Mouse (Mus musculus): ENCODE results near the gene Lrrc71.

Lrrc71 gene

DNA sequence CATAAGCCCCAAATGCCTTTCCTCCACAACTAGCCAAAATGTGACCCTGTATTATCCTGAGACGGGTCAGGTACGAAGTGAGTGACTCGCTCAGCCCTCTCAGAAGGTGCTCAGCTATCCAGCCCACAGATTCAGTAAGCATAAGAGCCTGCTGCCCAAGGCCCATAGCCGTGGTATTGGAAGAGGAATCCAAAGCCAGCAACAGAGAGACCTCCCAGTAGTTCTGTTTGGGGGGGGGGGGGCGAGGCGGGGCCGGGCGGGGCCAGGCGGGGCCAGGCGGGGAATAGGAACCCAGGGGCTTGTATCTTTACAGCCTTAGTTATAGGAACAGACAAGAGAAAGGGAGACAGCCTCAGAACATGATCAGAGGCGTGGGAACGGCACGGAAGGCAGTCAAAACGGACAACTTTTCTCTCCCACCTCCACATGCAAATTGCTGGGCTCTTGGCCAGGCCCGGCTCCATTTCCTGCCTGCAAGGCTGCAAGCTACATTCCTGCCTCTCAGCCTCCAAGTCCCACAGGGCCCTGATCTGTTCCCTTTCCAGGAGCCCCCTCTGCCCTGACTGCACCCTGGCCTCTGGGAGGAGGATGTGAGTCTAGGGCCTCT, 15.4 kb upstream of the Lrrc71 start:
- in situ Hi-C loops (cut with MboI, MseI): no loop called here

- in situ Hi-C loops (cut with MboI, MseI): no loop called here
Observed at GRCm38 (mm10) chr3:87763202-87763601, 14.8 kb upstream of the Lrrc71 start.

GRCm38 (mm10) chr3:87761408-87762375, 13.3 kb upstream of the Lrrc71 start:
- in situ Hi-C loops (cut with MboI, MseI): no loop called here

- in situ Hi-C loops (cut with MboI, MseI): no loop called here
Observed at GRCm38 (mm10) chr3:87758641-87759040, 10.2 kb upstream of the Lrrc71 start.

- in situ Hi-C loops (cut with MboI, MseI): no loop called here
Observed at GRCm38 (mm10) chr3:87756488-87756887, 8.1 kb upstream of the Lrrc71 start.

GRCm38 (mm10) chr3:87755964-87756363, 7.5 kb upstream of the Lrrc71 start:
- in situ Hi-C loops (cut with MboI, MseI): no loop called here

DNA sequence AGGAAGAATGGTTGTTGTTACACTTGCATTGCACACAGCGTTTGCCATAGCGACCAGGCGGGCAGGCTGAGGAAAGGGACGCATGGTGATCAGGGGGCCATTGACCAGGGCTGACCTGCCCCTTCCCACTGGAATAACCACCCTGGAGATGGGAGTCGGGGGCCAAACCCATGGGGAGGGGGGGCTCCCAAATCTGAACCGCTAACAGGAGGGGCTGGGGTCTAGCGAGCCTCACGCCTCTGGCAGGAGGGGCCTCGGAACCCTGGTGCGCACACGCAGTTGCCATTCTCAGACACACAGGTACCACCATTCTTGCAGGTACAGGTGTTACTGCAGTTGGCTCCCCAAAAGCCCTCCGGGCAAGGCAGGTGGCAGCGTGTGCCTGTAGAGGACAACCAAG, 5.4 kb upstream of the Lrrc71 start:
- in situ Hi-C loops (cut with MboI, MseI): no loop called here

DNA sequence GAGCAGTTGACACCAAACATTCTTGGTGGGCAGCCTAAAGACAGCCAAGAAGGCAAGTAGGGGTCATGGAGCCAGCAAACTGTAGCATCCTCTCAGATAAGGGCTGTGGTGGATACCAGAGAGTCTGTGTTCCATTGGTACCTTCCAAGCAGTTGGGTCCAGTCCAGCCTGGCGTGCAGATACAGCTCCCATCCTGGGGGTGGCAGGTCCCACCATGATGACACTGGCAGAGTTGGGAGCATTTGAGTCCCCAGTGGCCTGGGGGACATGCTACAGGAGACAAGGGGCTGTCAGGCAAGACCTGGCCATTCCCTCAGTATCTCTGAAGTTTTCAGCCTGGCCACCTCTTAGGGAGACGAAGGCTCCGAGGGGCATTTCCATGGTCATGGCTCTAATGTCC, 4.1 kb upstream of the Lrrc71 start:
- in situ Hi-C loops (cut with MboI, MseI): no loop called here

GRCm38 (mm10) chr3:87749977-87750376, 1.6 kb upstream of the Lrrc71 start:
- in situ Hi-C loops (cut with MboI, MseI): no loop called here

GRCm38 (mm10) chr3:87749036-87749435, 611 bp upstream of the Lrrc71 start:
- in situ Hi-C loops (cut with MboI, MseI): no loop called here

DNA sequence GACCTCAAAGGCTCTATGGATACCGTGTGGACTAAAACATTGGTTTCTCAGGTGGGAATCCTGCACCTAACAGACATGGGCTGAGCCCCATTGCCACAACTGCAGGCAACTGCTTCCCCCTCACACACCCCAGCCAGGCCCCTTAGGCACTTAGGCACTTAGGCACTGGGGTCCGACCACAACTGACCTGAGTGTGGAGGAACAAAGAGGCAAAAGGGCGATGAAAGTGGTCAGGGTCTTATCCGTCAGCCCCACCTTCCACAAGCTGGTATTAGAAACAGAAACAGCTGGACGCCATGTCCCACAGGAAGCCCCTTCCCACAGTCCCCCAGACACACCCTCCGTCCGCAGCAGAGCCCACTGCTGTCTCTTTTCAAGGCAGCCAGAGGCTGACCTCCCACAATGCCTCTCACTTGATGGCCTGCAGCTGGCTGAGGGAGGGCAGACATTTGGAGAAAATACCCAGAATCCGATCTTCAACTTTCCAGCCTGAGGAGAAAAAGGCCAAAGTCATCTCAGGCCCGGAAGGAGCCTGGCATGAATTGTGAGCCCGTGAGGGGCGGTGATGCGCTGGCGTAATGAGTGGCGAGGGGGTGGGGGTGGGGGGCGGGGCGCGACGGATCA, 3.3 kb downstream of the Lrrc71 start:
- in situ Hi-C loops (cut with MboI, MseI): no loop called here

GRCm38 (mm10) chr3:87743927-87744326, 4.5 kb downstream of the Lrrc71 start:
- in situ Hi-C loops (cut with MboI, MseI): no loop called here

- in situ Hi-C loops (cut with MboI, MseI): no loop called here
Observed at GRCm38 (mm10) chr3:87742735-87743134, 5.7 kb downstream of the Lrrc71 start.

DNA sequence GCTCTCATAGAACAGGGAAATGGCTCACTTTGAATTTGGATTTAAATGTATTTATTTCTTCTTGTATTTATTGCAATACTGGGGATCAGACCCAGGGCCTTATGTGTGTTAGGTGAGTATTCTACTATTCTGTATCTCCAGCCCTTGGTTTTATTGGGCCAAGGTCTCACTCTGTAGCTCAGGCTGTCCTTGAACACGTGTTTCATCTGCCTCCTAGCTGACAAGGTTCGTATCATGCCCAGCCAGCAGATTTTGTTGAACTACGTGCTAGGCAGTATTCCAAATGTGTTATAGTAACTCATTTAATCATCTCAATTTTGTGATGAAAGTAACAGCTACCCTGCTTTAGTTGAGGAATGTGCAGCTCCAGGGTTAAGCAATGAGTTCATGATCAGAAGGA, 6.4 kb downstream of the Lrrc71 start:
- in situ Hi-C loops (cut with MboI, MseI): no loop called here

- in situ Hi-C loops (cut with MboI, MseI): no loop called here
Observed at GRCm38 (mm10) chr3:87738906-87739305, 9.5 kb downstream of the Lrrc71 start.

DNA sequence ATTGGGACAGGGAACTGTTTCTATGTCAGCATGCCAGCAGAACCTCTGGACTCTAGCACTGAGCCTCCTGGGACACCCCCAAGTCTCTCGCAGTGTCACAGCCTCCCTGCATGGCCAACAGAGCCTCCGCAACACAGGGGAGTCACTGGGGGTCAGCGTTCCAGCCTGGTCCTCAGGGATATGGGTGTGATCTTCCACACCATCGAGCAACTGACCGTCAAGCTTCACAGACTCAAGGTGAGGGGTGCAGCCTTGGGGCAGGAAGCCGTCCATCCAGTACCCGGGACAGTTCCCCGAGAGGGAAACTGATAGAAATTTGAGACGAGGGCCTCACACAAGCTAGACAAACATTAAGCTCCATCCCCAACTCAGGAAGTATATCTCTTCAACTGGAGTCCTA, 13.1 kb downstream of the Lrrc71 start:
- in situ Hi-C loops (cut with MboI, MseI): no loop called here

GRCm38 (mm10) chr3:87733984-87734761, 14.3 kb downstream of the Lrrc71 start:
- in situ Hi-C loops (cut with MboI, MseI): no loop called here

DNA sequence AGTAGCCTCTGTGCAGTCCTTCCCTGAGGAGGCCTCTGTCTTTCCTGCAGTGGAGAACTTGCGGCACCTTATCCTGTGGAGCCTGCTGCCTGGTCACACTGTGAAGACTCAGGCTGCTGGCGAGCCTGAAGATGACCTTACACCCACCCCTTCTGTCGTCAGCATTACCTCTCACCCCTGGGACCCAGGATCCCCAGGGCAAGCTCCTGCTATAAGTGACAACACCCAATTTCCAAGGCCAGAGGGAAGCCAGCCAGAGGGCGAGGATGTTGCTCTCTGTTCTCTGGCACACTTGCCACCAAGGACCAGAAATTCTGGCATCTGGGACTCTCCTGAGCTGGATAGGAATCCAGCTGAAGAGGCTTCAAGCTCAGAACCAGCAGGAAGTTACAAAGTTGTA, 15.3 kb downstream of the Lrrc71 start:
- in situ Hi-C loops (cut with MboI, MseI): no loop called here

DNA sequence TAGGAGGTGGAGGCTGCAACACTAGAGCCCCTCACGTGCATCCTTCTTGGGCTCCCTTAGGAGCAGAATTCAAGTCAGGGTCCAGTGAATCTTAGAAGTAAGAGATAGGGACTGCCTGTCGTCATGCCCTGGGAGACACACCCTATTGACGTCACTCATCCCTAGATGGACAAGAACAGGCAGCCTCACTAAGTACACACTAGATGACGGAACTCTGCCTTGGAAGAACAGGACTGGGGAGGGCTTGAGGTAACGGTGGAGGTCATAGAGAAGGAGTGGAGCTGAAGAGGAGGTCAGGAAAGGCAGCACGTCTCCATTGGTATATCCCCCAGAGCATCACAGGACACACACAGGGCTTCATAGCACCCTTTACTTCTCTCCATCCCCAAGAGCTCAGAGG, 19.7 kb downstream of the Lrrc71 start:
- in situ Hi-C loops (cut with MboI, MseI): no loop called here

- in situ Hi-C loops (cut with MboI, MseI): no loop called here
Observed at GRCm38 (mm10) chr3:87726191-87726590, 22.2 kb downstream of the Lrrc71 start.

- in situ Hi-C loops (cut with MboI, MseI): no loop called here
Observed at GRCm38 (mm10) chr3:87725396-87726160, 22.8 kb downstream of the Lrrc71 start.
